Mouse (Mus musculus) lung, postnatal 10 days (tissue): ENCODE data around the gene Idh3b.

ENCODE experiments used
- DNase-seq: peaks from one replicate; pipeline ENCODE4 v3.0.0; 2021

The Idh3b gene

GRCm38 (mm10) chr2:130283854-130284654, at the start of gene Idh3b:
Gene Idh3b, minus strand, starts transcription at chr2:130284547.
- DNase-seq, result peak; percentile 92

GRCm38 (mm10) chr2:130329502-130329901, 45.2 kb upstream of the Idh3b start:
- no peak for DNase-seq

- no peak for DNase-seq
Measured at GRCm38 (mm10) chr2:130327057-130327456, 42.7 kb upstream of the Idh3b start.

GRCm38 (mm10) chr2:130303014-130303413, 18.7 kb upstream of the Idh3b start:
- no peak for DNase-seq

GRCm38 (mm10) chr2:130297580-130297979, 13.2 kb upstream of the Idh3b start:
- no peak for DNase-seq

- DNase-seq, result peak; percentile 26
Measured at GRCm38 (mm10) chr2:130296134-130296745, 11.9 kb upstream of the Idh3b start.

- DNase-seq, result peak; percentile 65
Measured at GRCm38 (mm10) chr2:130295331-130296133, 11.2 kb upstream of the Idh3b start.

- peak; percentile 70 for DNase-seq
Measured at GRCm38 (mm10) chr2:130294936-130295277, 10.6 kb upstream of the Idh3b start, which contains the start of gene Ebf4. Gene Ebf4, plus strand, starts transcription at chr2:130295169.

GRCm38 (mm10) chr2:130294218-130294935, 10.0 kb upstream of the Idh3b start:
- DNase-seq, result no peak

GRCm38 (mm10) chr2:130293486-130293885, 9.1 kb upstream of the Idh3b start:
- DNase-seq, result peak; percentile 15

- DNase-seq, result no peak
Measured at GRCm38 (mm10) chr2:130293009-130293408, 8.7 kb upstream of the Idh3b start.

GRCm38 (mm10) chr2:130291434-130291833, 7.1 kb upstream of the Idh3b start:
- DNase-seq, result peak; percentile 86

GRCm38 (mm10) chr2:130289086-130289485, 4.7 kb upstream of the Idh3b start:
- DNase-seq, result no peak

GRCm38 (mm10) chr2:130280818-130281217, 3.5 kb downstream of the Idh3b start:
- DNase-seq, result no peak

GRCm38 (mm10) chr2:130280224-130280623, 4.1 kb downstream of the Idh3b start:
- no peak for DNase-seq

- DNase-seq, result no peak
Measured at GRCm38 (mm10) chr2:130279600-130280091, 4.7 kb downstream of the Idh3b start.

GRCm38 (mm10) chr2:130275649-130276048, 8.7 kb downstream of the Idh3b start:
- DNase-seq, result peak; percentile 66

GRCm38 (mm10) chr2:130274862-130275261, 9.5 kb downstream of the Idh3b start:
- no peak for DNase-seq

- DNase-seq, result peak; percentile 99
Measured at GRCm38 (mm10) chr2:130274149-130274861, 10.0 kb downstream of the Idh3b start, which contains the start of gene Nop56. Gene Nop56, plus strand, starts transcription at chr2:130274430.

GRCm38 (mm10) chr2:130273732-130274131, 10.6 kb downstream of the Idh3b start:
- no peak for DNase-seq

- DNase-seq, result no peak
Measured at GRCm38 (mm10) chr2:130268074-130268473, 16.3 kb downstream of the Idh3b start.

- no peak for DNase-seq
Measured at GRCm38 (mm10) chr2:130265520-130265919, 18.8 kb downstream of the Idh3b start.
